Mouse (Mus musculus) ES-CJ7 (cell line): ENCODE measurements around the gene Upk2.

Experiments used
- DNase-seq: peaks from one replicate; pipeline ENCODE4 v3.0.0; 2011; ENCODE audit warnings: low read depth, low spot score

Upk2 gene

GRCm38 (mm10) chr9:44488416-44488815 is 33.6 kb upstream of the Upk2 start:
- no peak for DNase-seq

GRCm38 (mm10) chr9:44487441-44487840 is 32.7 kb upstream of the Upk2 start:
- no peak for DNase-seq

GRCm38 (mm10) chr9:44486741-44487421 is 32.1 kb upstream of the Upk2 start:
- no peak for DNase-seq

- no peak for DNase-seq
These were observed 31.6 kb upstream of the Upk2 start for GRCm38 (mm10) chr9:44486335-44486734.

- DNase-seq: no peak
These were observed 30.9 kb upstream of the Upk2 start for GRCm38 (mm10) chr9:44485516-44486161.

- no peak for DNase-seq
These were observed 30.3 kb upstream of the Upk2 start for GRCm38 (mm10) chr9:44485105-44485515.

GRCm38 (mm10) chr9:44484311-44485104 is 29.7 kb upstream of the Upk2 start:
- no peak for DNase-seq

GRCm38 (mm10) chr9:44483510-44484044 is 28.8 kb upstream of the Upk2 start:
- DNase-seq: peak; percentile 93

- no peak for DNase-seq
These were observed 28.3 kb upstream of the Upk2 start for GRCm38 (mm10) chr9:44483041-44483509.

GRCm38 (mm10) chr9:44482552-44482951 is 27.8 kb upstream of the Upk2 start, which contains the start of gene Bcl9l:
Gene Bcl9l (plus strand): TSS chr9:44482825.
- DNase-seq: peak; percentile 94

- no peak for DNase-seq
These were observed 27.3 kb upstream of the Upk2 start for GRCm38 (mm10) chr9:44482112-44482511.

- peak; percentile 91 for DNase-seq
These were observed 25.1 kb upstream of the Upk2 start for GRCm38 (mm10) chr9:44479628-44480428.

GRCm38 (mm10) chr9:44478959-44479605 is 24.3 kb upstream of the Upk2 start:
- peak; percentile 73 for DNase-seq

- DNase-seq: peak; percentile 89
These were observed 23.6 kb upstream of the Upk2 start for GRCm38 (mm10) chr9:44478229-44478921.

- DNase-seq: peak; percentile 76
These were observed 22.8 kb upstream of the Upk2 start for GRCm38 (mm10) chr9:44477339-44478228.

- peak; percentile 63 for DNase-seq
These were observed 21.2 kb upstream of the Upk2 start for GRCm38 (mm10) chr9:44475936-44476335.

GRCm38 (mm10) chr9:44474327-44474726 is 19.6 kb upstream of the Upk2 start:
- DNase-seq: no peak

GRCm38 (mm10) chr9:44473184-44473583 is 18.4 kb upstream of the Upk2 start:
- DNase-seq: no peak

- DNase-seq: no peak
These were observed 14.0 kb upstream of the Upk2 start for GRCm38 (mm10) chr9:44468800-44469199.
